Mouse (Mus musculus): ENCODE results near the gene Gm49384. TPM values are rescaled to one million over a fixed set of nuclear protein-coding genes. Genes with fewer than 3 reads are reported as not detected.
"Not testable (repeated sequence)": the region's sequence is repeated elsewhere in the genome, so short reads cannot be mapped to it uniquely, and the experiment has no call there.

Gene Gm49384
- total RNA-seq, 1 experiment from 2014 or later, result 5.4 TPM

DNA sequence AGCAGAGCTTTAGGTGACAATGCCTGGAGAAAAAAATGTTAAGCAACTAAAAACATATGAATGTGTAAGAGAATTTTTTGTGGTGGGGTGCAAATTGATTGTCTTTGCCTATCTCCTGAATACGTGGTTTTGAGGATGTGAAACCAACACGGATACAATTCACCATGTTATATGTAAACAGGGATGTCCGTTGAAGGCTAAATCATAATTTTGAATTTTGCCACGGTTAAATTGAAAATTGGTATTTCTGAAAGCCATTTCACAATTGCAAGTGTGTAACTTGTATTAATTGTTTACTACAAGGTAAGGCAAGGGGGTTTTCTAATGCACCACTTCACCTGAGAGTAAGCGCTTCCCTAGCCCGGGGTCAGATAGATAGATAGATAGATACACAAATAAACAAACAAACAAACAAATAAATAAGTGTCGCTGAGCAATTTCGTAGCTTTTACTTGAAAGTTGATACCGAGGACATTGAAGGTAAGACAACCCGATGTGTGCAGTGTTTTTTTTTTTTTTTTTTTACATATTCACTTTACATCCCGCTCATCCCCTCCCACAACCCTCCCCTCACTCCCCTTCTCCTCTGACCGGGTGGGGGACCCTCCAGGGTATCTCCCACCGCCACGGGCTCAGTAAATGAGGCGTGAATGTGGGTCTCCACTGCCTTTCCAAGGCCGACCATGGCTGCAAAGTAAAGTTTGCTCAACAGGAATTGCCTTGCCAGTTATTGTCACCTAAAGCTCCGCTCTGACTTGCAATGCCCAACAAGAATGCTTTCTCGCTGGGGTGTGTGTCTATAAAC, 36.2 kb downstream of the Gm49384 start:
- DNase-seq, result no peak

DNA sequence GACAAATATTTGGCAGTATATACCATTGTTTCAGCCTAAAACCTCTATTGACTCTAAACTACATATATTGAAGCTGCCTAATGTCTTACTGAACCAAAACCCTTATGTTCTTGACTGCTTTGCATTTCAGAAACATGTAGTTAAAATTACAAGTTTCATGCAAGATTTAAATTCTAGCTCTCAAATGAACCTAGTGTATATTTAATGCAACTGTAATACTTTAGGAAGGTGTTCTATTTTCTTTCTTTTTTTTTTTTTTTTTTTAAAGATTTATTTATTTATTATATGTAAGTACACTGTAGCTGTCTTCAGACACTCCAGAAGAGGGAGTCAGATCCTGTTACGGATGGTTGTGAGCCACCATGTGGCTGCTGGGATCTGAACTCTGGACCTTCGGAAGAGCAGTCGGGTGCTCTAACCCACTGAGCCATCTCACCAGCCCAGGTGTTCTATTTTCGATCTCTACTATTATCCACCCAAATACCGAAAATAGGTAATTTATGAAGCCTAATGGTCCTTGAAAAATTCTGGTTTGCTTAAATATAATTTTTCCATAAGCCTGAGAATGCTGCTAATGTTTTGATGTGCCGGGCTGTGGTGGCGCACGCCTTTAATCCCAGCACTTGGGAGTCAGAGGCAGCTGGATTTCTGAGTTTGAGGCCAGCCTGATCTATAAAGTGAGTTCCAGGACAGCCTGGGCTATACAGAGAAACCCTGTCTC, 37.0 kb downstream of the Gm49384 start:
- DNase-seq, result not testable (repeated sequence)

DNA sequence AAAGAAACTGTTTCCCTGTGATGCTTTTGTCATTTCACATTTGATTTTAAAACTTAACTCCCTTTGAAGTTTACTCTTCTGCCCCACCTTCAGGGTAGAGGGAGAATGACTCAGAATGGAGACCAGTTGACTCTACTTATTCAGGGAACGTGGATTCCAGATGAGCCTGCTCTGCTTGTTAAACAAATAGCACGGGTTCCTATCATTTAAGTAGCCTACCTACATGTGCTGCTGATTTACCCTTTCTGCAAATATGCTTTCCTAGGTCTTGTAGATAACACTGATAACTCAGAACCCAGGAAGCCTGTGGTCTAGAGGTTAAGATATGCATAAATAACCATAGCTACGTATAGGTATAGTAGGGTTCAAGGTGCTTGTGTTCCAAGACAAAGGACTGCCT, 39.2 kb downstream of the Gm49384 start:
- no peak for DNase-seq

DNA sequence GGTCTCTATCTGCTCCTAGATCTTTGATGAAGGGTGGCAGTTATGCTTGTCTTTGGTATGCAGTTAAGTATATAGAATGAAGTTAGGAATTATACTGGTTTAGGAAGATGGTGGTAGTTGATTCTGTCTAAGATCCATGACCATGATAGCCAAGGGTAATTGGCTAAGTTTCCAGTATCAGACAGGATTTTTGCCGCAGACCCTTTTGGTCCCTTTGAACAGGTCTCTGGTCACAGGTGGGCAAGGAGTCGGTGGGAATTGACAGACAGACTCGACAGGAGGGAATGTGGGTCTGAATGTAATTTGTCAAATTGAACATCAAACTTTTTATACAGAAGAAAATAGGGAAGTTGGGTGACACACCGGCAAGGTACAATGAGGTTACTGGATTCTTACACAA, 40.5 kb downstream of the Gm49384 start:
- not testable (repeated sequence) for DNase-seq

DNA sequence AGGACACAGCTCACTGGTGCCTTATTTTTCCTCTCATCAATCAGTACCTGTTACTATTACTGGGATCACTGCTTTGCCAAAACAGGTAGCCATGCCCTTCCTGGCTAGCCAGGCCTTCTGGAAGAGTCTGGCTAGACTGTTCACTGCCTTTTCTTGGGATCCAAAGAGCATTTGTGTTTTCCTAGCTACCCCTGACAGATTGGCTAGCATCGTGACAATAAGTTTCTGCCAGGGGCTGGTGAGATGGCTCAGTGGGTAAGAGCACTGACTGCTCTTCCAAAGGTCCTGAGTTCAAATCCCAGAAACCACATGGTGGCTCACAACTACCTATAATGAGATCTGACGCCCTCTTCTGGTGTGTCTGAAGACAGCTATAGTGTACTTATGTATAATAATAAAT, 43.4 kb downstream of the Gm49384 start:
- DNase-seq, result not testable (repeated sequence)

DNA sequence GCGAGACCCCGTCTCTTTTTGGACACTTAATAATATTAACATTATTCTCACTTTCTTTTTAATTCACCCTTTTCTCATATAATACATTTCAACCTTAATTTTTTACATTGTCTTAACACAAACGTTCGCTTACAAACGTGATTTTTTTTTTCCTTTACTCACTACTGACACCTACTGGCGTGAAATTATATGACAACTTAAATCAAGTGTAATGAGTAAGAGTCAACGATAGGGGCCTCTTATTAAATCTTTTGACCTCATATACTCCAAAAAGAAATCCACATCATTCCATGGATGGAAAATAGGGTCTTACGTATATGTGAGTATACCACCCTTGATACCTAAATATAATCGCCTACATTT, 44.5 kb downstream of the Gm49384 start:
- DNase-seq, result no peak

DNA sequence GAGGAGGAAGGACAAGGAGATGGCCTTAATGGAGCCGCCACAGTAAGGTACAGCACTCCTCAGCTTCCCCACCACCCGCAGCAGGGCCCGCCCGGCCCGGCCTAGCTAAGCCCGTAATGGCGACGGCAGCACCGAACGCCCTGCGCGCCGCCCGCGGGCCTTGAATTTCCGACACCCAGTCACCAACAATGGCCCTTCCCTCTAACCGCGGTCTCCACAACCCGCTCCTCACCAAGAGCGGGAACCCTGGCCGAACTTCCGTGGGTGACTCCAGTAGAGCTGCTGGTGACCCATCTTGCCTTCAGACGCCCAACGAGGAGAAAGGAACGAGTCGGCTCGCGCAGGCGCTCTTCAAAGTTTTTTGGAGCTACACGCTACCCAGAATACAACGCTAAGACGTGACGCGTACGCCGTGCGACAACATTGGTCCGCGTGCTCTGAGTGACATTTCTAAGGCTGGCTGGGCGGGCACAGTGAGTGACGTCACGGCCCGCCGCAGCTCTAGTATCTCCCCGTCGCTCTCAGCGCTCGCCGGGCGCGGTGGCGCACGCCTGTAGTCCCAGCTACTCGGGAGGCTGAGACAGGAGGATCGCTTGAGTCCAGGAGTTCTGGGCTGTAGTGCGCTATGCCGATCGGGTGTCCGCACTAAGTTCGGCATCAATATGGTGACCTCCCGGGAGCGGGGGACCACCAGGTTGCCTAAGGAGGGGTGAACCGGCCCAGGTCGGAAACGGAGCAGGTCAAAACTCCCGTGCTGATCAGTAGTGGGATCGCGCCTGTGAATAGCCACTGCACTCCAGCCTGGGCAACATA, 45.1 kb downstream of the Gm49384 start, which contains the start of gene Rps29:
Gene Rps29 (minus strand): TSS at position 422 of the 813 bp plus-strand sequence.
- peak; percentile 95 for DNase-seq

DNA sequence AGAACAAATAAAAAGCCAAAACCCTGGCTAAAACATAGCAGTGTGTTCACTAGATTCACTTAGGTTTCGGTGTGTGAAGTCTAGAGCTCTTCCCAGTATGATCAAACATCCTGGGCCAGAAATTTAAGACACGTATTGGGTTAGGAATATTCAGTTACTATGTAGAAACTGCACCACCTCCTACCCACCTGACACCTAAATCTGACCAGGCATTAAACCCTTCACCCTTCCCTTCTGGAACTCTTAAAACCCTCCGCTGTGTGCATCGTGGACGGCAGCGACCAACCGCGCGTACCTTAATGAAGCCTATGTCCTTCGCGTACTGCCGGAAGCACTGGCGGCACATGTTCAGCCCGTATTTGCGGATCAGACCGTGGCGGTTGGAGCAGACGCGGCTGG, 45.7 kb downstream of the Gm49384 start:
- no peak for DNase-seq

DNA sequence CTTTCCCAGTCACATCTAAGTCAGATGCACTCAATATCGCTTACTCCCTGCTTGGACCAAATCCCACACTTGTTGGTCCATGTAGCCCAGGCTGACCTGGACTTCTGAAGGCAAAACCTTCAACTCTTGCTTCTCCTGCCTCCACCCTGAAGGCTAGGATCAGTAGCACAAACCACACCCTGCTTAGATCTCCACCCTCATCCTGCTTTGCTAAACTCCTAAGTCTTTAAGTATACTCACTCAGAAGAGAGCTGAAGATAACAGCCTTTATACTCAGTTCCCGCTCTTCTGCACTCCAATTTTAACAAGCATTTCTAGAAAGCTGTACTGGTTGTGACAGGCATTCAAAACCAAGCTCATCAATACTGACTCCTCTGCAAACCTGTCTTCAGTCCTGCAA, 47.0 kb downstream of the Gm49384 start:
- DNase-seq, result no peak

DNA sequence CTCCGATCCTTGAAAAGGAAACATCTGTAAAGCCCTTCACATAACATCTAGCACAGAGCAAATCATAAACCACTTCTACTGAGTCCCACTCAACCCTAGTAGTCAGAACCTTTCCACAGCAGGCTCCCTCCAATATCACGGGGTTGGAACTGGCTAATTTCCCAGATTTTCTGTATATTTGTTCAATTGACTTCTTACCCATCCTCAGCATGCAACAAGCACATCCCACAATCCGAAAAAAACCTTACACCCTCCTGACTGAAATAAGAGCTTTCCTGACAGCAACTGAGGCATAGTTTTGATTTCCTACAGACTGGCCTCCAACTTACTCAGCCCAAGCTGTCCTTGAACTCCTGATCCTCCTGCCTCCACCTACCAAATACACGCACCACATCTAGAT, 47.6 kb downstream of the Gm49384 start:
- no peak for DNase-seq

DNA sequence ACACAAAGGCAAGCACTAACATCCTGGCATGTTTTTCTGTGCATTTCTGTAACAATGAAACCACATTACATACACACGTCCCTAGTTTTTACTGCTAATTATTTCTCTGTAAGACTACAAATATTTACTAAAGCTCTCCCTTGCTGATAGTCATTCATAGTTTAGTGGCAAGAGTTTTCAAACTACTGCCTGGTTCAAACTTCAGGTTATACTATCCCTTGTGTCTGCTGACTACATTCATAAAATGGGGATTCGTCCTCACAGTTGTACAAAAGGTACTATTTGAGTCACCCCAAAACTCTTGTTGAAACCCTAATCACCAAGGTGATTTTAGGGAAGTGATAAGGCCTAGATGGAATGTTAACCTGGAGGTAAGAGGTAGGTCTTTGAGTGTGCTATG, 48.1 kb downstream of the Gm49384 start:
- no peak for DNase-seq

DNA sequence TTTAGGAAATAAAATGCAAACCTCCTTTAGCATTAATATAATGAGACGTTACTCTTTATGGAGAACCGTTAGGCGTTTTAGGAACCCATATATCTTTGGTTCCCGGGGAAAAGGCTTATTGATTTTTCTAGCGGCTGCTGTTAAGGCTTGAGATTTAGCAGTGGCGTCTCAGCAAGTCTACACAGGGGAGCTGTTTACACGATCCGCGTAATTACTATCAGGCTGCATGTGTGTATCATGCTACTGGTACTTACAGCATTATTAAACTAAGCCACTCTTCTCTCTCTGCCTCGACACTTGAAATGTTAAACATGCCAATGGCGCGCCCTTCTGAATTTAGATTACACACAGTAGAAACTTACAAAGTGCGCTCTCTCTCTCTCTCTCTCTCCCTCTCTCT, 54.0 kb downstream of the Gm49384 start:
- no peak for DNase-seq

DNA sequence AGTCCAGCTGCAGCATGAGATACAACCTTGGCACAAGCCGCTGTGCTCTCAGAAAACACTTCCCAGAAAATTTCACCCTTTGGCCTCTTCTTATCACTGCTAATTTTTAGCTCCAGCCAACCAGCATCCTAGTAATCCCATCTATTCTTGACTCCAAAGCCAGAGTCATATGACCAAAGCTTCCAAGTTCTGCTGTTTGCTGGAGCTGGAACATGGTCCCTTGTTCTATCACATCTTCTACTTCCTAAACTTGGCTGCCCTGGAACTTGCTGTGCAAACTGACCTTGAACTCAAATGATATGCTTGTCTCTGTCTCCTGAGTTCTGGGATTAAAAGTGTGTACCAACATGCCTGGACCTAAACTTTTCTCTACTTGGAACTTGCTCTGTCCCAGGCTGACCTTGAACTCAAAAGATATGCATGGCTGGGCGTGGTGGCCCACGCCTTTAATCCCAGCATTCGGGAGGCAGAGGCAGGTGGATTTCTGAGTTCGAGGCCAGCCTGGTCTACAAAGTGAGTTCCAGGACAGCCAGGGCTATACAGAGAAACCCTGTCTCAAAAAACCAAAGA, 56.8 kb downstream of the Gm49384 start:
- DNase-seq, result no peak

DNA sequence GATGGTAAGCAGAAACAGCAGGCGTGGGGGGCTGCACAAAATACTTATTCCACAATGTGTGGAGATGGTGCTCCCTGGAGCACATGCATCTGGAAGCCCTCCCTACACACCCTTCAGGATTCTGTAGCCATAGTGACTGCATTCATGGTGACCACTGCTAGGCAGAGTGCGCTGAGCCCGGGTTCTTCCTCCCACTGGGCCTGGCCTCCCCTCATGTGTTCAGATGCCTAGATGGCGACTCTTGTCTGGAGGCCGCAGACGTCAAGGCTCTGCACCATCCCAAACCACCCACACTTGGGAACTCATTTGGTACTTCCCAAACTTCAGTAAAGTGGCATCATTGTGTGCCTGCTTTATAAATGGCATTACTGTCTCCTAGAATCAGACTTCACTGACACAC, 60.6 kb downstream of the Gm49384 start:
- no peak for DNase-seq

DNA sequence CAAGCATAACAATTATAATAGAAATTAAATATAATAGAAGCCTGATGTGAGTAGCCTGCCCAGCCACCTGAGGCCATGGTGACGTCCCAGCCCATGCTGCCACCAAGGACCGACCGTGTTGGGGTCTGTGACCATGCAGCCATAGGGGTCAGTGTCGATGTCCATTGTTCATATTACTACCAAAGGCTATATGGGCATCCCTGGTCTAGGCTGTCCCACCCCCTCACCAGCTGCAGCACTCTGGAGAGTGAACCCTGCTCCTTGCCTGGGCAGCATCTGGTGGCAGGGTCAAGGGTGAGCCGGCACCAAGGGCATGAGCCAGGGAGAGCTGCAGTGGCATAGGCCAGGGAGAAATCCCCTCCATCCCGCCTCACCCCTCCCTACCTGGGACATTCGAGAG, 64.2 kb downstream of the Gm49384 start:
- DNase-seq, result no peak

Small RNA genes within 50 kb of the gene (microRNA-seq; reads per million reads assigned to microRNA genes)
- gene Gm47287 (0 reads per million in 2 experiments), gene Gm47295 (0.71 to 1.7 reads per million in 2 experiments)

Other genes starting within 250 kb of the Gm49384 start
- 1,073 and 1,362 TPM in 2 replicates for gene Rps29, start 45.1 kb downstream of the Gm49384 start, total RNA-seq (2021)
- gene Lrr1, start 35.5 kb downstream of the Gm49384 start, total RNA-seq (2021), result 0.85 TPM in 1 of 2 replicates, not detected in the other
- gene Rpl36al, start 20.2 kb downstream of the Gm49384 start, total RNA-seq (2021), result 574 and 660 TPM in 2 replicates
- 48.4 and 54.3 TPM in 2 replicates for gene Mgat2, start 20.1 kb downstream of the Gm49384 start, total RNA-seq (2021)
- 6.6 and 6.8 TPM in 2 replicates for gene Gm49383, start 7.2 kb downstream of the Gm49384 start, total RNA-seq (2021)
- gene Dnaaf2, start 5.8 kb downstream of the Gm49384 start, total RNA-seq (2021), result 0.95 and 2.0 TPM in 2 replicates
- 5.7 and 5.8 TPM in 2 replicates for gene Pole2, start 23.9 kb upstream of the Gm49384 start, total RNA-seq (2021)
- 6.8 and 10.6 TPM in 2 replicates for gene Klhdc1, start 36.9 kb upstream of the Gm49384 start, total RNA-seq (2021)
- gene Klhdc2, start 92.4 kb upstream of the Gm49384 start, total RNA-seq (2021), result 54.6 and 65.0 TPM in 2 replicates
- gene Nemf, start 152.9 kb upstream of the Gm49384 start, total RNA-seq (2021), result 41.7 and 47.0 TPM in 2 replicates
- 112 and 118 TPM in 2 replicates for gene Arf6, start 167.9 kb upstream of the Gm49384 start, total RNA-seq (2021)
- 1.5 TPM in 1 of 2 replicates, not detected in the other for gene Gm9887, start 168.2 kb upstream of the Gm49384 start, total RNA-seq (2021)

Data from adrenal gland, postnatal 25 days (tissue).